Mouse (Mus musculus) G1E (cell line): ENCODE results near the gene Cd44.

ENCODE experiments used
- CTCF ChIP-seq: IDR thresholded peaks from 2 replicates; pipeline ENCODE4 v1.5.1; 2012; ENCODE audit warnings: low read depth, low read length, inconsistent platforms, mixed read lengths
- GATA1 ChIP-seq: IDR thresholded peaks from 2 replicates; pipeline ENCODE4 v1.6.1; 2012; ENCODE audit warnings: borderline replicate concordance, low read length, inconsistent platforms, mixed read lengths
- GATA2 ChIP-seq: IDR thresholded peaks from 2 replicates; pipeline ENCODE4 v1.6.1; 2012; ENCODE audit warnings: low read depth, low read length, inconsistent platforms, borderline replicate concordance
- POLR2AphosphoS5 ChIP-seq: IDR thresholded peaks from 2 replicates; pipeline ENCODE4 v1.6.1; 2012; ENCODE audit warnings: low read depth, low read length, inconsistent platforms; ENCODE audit not compliant: insufficient replicate concordance
- TAL1 ChIP-seq: conservative IDR thresholded peaks from 2 replicates; pipeline ENCODE4 v1.6.1; 2012; ENCODE audit warnings: low read depth, low read length, inconsistent platforms, mixed read lengths

DNA sequence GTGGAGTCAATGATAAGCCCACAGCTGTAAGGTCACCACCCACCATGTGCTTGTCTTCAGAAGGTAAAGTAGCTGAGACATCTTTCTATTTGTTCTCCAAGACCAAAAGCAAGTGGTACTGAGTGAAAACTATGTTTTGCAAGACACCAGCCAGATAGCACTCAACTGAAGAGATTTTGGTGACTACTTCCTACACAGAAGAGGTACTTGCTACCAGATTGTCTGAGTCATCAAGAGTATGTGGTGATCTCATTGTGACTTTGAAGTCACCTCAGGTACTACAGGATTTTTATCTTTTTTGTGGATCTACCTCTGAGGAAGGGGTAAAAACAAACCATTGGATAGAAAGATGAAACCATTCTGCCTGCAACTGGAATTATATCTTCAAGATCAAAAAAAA lies 69.9 kb downstream of the Cd44 start:
- TF ChIP-seq CTCF (no peak), GATA1 (no peak), GATA2 (no peak), TAL1 (no peak), POLR2AphosphoS5 (no peak)
